Mouse (Mus musculus): ENCODE results near the gene Tbc1d10c. TPM values are rescaled to one million over a fixed set of nuclear protein-coding genes. Genes with fewer than 3 reads are reported as not detected.

Gene Tbc1d10c
- total RNA-seq, 1 experiment from 2014 or later = 34.7 TPM

Other genes starting within 250 kb of the Tbc1d10c start
- gene Aldh3b3, start 232.6 kb downstream of the Tbc1d10c start, total RNA-seq (2017) = 0.41 TPM in 1 of 2 replicates, not detected in the other
- gene Aldh3b2, start 219.0 kb downstream of the Tbc1d10c start, total RNA-seq (2017) = 0.59 TPM in 1 of 2 replicates, not detected in the other
- 2.1 and 5.4 TPM in 2 replicates for gene Acy3, start 204.7 kb downstream of the Tbc1d10c start, total RNA-seq (2017)
- not detected in 2 replicates for gene Tbx10, start 198.5 kb downstream of the Tbc1d10c start, total RNA-seq (2017)
- gene Nudt8, start 190.7 kb downstream of the Tbc1d10c start, total RNA-seq (2017) = 7.9 and 22.1 TPM in 2 replicates
- gene Gm49405, start 190.7 kb downstream of the Tbc1d10c start, total RNA-seq (2017) = 0.10 and 1.4 TPM in 2 replicates
- gene Doc2g, start 188.0 kb downstream of the Tbc1d10c start, total RNA-seq (2017) = 0.41 and 3.6 TPM in 2 replicates
- gene Ndufv1, start 178.5 kb downstream of the Tbc1d10c start, total RNA-seq (2017) = 199 and 200 TPM in 2 replicates
- 82.5 and 95.6 TPM in 2 replicates for gene Gstp1, start 153.3 kb downstream of the Tbc1d10c start, total RNA-seq (2017)
- gene Gstp2, start 145.3 kb downstream of the Tbc1d10c start, total RNA-seq (2017) = 0.69 and 8.6 TPM in 2 replicates
- gene Gstp3, start 131.7 kb downstream of the Tbc1d10c start, total RNA-seq (2017) = 8.7 and 10.7 TPM in 2 replicates
- not detected in 2 replicates for gene Cabp2, start 109.7 kb downstream of the Tbc1d10c start, total RNA-seq (2017)
- 20.3 and 22.3 TPM in 2 replicates for gene Cdk2ap2, start 94.1 kb downstream of the Tbc1d10c start, total RNA-seq (2017)
- gene Pitpnm1, start 91.3 kb downstream of the Tbc1d10c start, total RNA-seq (2017) = 8.6 and 9.0 TPM in 2 replicates
- gene Aip, start 65.4 kb downstream of the Tbc1d10c start, total RNA-seq (2017) = 20.6 and 55.9 TPM in 2 replicates
- gene Gpr152, start 51.5 kb downstream of the Tbc1d10c start, total RNA-seq (2017) = not detected in 2 replicates
- not detected in 2 replicates for gene Cabp4, start 47.3 kb downstream of the Tbc1d10c start, total RNA-seq (2017)
- gene Coro1b, start 42.7 kb downstream of the Tbc1d10c start, total RNA-seq (2017) = 90.1 and 104 TPM in 2 replicates
- 140 and 184 TPM in 2 replicates for gene Ptprcap, start 37.7 kb downstream of the Tbc1d10c start, total RNA-seq (2017)
- gene Rps6kb2, start 27.9 kb downstream of the Tbc1d10c start, total RNA-seq (2017) = 15.9 and 16.4 TPM in 2 replicates
- 3.4 and 3.5 TPM in 2 replicates for gene Carns1, start 15.8 kb downstream of the Tbc1d10c start, total RNA-seq (2017)
- gene Ppp1ca, start 781 bp upstream of the Tbc1d10c start, total RNA-seq (2017) = 450 and 486 TPM in 2 replicates
- gene Rad9a, start 10.4 kb upstream of the Tbc1d10c start, total RNA-seq (2017) = 10.7 and 20.5 TPM in 2 replicates
- 2.0 and 5.0 TPM in 2 replicates for gene Clcf1, start 23.0 kb upstream of the Tbc1d10c start, total RNA-seq (2017)
- not detected in 2 replicates for gene AC109138.7, start 23.1 kb upstream of the Tbc1d10c start, total RNA-seq (2017)
- gene Pold4, start 40.6 kb upstream of the Tbc1d10c start, total RNA-seq (2017) = 64.3 and 74.0 TPM in 2 replicates
- gene Ssh3, start 77.9 kb upstream of the Tbc1d10c start, total RNA-seq (2017) = 13.6 and 22.7 TPM in 2 replicates
- gene Ankrd13d, start 91.9 kb upstream of the Tbc1d10c start, total RNA-seq (2017) = 0.58 and 3.7 TPM in 2 replicates
- 186 and 204 TPM in 2 replicates for gene Grk2, start 114.9 kb upstream of the Tbc1d10c start, total RNA-seq (2017)
- 73.3 and 90.3 TPM in 2 replicates for gene Kdm2a, start 207.0 kb upstream of the Tbc1d10c start, total RNA-seq (2017)
- gene Rhod, start 248.1 kb upstream of the Tbc1d10c start, total RNA-seq (2017) = 0.73 TPM in 1 of 2 replicates, not detected in the other

Data from common myeloid progenitor, adult 5-6 weeks (primary cell).